Mouse (Mus musculus): ENCODE measurements around the gene Spock2.
A peak's percentile ranks its signal among the peaks of the same experiment; 100 is the strongest.
"Not testable (repeated sequence)": the region's sequence is repeated elsewhere in the genome, so short reads cannot be mapped to it uniquely, and the experiment has no call there.

Gene Spock2

DNA sequence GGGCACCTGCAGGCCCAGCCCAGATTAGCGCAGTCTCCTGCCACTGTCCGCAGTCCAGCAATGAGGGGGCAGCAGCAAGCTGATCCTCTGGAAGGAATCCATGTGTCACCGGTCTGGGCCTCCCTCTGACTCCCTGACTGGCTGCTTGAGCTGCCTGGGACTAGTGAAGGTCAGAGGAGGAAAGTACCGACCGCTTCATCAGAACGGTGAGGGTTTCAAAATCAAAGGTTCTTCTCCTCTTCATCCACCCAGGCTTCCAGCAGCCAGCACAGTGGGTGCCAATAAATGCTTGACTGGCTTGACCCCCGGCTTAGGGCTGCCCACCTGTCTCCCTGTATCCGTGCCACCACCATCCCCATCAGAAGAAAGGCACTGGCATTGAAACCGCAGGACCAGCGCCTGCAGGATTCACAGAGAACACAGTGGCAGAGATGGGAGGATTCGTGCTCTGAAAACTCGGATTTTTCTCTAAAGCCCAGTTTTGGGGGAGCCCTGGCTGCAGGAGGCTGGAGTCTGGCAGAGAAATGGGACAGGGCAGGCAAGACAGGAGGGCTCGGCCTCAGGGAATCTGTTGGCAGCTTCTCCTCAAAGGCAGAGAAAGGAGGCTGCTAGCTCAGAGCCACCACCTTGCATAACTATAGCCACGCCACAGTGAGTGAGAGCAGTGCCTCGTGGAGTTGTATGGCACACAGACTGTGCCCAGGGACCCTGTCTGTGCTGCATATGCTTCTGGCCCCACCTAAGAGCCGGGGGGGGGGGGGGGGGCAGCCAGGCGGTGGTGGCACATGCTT is 2.5 kb downstream of the Spock2 start:
- DNase-seq = peak; percentile 71

DNA sequence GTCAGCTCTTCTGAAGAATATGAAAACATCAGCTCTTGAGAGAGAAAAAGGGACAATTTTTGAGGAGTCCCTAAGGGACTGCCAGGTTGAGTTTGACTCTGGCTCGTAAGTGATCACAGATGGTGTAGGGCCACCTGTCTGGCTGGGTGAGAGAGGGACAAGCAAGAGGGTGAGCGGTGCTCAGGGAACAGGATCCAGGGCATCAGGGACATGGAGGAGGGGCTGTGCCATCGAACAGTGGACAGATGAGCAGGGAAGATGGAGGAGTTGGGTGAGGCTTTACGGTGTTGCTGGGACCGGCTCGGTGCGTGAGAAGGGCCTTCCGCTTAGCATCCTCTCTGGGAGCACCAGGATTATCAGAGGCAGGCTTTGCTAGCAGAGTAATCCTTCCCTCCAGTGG is 3.3 kb downstream of the Spock2 start:
- DNase-seq = peak; percentile 66

DNA sequence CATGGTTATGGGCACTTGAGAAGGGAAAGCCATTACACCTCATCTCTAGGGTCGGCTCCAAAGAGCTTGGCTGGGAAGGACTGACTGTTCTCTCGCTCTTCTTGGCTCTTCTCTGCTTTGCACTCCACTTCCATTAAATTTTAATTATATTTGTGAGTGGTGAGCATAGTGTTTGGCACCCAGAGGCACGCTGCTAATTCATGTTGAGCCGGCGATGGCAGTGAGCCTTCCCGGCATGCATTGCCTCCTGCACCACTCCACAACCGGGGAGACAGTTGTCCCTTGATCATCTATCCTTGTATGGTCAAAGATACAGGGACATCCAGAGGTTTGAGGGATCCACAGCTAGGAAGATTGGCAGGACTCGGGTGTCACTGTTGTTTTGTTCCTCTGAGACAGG is 4.0 kb downstream of the Spock2 start:
- DNase-seq = no peak

DNA sequence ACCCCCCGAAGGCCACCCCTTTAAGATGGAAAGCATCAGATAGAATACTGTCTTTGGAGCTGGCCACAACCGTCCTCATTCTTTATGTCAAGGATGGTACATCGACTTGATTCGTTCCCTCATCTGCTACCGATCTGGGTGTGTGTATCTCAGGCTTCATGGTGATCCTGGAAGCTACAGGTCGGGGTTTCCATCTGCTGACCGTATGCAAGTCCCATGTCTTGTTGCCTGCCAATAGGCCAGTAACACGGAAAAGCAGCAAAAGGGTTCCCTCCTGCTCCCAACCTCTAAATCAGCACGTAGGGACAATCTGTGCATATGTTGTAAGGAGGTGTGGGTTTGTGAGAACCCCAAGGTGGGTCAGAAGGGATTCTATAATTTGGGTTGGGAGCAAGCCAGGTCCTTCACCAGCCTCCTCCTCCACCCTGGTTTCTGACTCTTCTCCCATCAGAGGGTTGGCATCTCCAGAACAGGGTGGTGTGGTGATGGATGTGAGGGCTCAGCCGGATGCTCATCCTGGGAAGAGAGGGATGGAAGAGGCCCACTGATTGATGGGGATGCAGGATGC is 5.0 kb downstream of the Spock2 start:
- no peak for DNase-seq

DNA sequence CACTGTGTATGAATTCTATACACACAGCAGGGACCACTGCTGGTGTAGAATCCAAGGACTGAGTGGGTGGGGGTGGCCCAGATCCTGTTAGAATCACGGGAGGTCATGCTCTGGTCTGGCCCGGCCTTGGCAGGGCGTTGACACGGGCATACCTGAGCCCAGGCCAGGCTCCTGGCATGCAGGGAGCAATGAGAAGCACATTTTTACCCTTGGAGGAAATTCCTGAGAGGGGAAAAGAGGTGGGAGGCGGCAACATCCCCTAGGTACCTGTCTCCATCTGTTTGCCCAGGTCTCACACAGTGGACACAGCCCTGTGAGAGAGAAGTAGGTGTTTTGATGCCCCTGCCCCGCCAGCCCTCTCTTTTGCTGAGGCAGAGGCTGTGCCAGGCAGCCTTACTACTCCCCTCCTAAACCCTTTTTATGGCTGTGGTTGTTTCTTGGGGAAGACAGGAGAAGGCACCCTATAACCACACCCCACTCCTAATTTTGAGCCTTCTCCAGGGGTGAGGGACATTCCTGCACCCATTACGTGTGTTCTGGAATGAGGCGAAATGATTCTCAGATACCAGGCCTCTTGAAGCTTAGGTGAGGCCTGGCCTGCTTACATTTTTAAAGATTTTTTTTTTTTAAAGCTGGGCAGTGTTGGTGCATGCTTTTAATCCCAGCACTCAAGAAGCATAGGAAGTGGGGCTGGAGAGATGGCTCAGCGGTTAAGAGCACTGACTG is 8.1 kb downstream of the Spock2 start:
- no peak for DNase-seq

DNA sequence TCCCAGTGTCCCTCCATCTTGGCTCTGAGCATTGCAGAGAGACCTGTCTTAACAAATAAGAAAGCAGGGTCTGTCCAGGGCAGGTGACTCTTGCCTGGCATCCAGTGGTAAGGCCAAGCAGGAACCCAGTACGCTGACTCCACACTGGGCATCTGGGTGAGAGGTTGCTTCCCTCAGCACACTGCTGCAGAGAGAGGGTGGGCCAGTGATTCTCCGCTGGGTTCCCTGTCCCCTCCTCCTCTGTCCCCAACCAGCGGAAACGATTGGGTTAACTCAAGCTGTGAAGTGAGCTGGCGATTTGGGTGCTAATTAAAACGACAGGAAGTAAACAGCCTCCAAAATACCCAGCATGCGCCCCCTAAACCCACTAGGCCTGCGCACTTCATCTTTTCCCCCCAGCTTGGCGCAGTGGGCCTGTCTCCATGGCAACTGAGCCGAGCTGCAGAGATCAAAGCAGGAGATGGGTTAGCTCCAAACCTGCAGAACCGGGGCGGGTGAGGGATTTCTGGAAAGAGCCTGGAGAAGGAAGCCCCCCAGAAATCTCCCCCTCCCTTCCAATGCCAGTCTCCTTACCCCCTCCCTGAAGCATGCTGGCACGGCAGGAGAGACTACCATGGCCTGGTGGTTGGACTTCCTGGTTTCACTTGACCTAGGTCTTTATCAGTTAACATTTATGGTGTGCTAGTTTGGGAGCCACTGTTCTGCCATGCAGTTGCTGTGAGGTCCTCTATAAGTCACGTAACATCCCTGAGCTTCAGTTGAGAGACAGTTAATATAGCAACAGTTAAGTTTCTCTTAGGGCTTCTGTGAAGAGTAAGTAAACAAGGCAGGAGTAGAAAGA is 9.5 kb downstream of the Spock2 start:
- DNase-seq = peak; percentile 49

DNA sequence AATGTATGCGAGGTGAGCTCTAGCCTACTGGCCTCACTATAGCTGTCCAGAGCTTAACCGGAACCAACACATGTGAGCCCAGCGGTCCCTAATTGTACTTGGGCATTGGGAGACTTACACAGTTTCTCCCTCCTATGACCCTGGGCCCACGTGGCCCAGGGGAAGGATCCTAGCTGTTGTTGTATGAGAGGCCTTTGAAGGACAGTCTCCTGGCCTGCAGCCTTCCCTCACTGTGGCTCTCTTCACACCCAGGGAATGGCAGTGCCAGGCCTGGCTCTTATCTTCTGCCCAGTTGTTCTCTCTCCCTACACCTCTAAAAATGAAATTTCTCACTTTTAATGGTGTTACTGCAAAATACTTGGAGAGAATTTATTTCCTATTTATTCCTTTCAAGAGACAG is 11.0 kb downstream of the Spock2 start:
- DNase-seq = no peak

DNA sequence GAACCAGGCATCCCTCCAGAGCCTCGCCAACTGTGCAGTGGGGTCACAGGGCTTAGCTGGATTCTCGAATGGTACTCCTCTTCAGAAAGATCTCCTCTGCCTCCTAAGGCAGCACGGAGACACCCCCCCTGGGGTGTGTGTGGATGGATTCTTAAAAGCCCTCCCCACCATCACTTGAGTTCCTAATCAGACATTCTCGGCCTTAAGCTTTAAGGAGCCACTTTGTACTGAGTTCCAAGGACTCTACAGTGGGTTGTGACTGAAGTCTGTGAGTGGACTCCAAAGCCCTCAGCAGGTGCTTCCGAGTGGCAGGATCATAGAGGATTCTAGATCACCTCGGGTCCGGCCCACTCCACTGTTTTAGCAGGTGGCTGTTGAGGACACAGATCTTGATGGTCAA is 12.4 kb downstream of the Spock2 start:
- no peak for DNase-seq

DNA sequence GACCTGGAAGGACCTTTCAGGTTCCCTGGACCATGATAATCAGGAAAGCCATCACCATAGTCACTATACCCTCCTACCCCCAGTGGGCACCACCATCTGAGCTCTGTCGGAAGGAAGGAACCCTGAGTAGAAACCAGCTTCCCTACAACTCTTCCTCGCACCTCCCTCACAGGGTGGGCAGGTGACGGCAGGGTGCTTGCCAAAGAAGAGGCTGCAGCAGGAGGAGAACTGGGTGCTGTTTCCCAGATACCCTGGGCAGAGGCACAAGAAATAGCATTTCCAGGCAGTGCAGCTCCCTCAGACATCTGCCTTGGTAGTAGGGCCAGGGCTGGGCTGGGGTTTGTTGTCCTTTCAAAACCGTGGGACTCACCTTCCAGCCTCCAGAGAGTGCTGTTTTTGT is 14.6 kb downstream of the Spock2 start:
- DNase-seq = no peak

DNA sequence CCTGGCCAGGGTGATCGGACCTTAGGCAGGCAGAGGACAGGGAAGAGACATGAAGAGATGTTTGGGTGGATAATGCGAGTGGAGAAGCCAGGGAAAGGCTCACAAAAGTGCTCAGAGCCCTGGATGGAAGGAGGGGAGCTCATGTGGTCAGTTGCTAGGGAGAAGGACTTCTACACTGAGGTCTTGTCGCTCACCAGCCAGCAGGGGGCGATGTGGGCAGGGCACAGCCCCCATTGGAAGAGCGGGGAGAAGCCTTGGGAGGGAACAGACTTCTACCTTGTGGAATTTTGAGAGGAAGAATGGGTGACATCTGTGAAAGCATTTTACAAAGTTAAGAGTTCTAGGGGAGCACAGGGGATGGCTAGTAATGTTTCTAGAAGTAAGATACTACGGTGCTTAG is 18.1 kb downstream of the Spock2 start:
- no peak for DNase-seq

DNA sequence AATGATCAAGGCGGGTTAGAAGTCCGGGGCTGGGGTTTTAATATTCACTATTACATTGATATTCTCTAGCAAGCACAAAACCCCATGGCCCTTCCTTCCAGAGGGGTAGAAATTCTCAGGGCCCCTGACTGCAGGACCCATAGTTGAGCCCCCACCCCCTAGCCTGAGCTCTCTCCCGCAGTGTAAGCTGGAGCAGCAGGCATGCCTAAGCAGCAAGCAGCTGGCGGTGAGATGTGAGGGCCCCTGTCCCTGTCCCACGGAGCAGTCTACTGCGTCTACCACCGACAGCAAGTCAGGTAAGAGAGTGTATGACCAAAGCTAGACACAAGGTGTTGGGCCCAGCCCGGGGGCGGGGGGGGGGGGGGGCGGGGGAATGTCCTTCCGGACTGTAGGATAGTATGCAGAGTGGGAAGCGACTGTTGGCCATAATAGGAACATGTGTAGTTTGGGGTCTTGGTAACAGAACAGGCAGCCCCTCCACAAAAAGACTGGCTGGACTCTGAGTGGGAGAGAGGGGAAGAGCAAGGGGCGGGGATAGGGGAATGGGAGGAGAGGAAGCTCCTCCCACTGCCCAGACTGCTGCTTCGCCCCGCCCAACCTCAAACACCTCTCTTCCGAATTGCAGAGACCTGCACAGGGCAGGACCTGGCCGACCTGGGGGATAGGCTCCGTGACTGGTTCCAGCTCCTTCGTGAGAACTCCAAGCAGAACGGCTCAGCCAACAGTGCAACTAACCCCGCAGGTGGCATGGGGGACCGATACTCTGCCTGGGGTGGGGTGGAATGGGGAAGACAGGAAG is 19.7 kb downstream of the Spock2 start:
- DNase-seq = no peak

DNA sequence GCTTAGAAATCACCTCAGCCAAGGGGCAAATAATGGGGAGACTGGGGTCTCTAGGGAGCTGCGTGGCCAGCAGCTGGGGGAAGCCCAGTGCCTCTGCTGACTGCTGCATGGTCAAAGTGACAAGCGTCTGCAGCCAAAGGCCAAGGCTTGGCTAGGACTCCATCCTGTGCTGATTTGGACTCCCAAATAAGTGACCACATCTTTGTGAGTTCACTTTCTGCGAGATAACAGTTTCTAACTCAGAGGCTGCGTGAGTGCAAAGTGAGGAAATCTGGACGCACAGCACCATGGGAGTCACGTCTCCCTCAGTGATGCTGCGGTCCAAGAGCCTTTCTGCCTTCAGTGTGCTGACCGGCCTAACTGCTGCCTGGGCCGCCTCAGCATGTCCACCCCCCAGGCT is 22.3 kb downstream of the Spock2 start:
- DNase-seq = no peak

DNA sequence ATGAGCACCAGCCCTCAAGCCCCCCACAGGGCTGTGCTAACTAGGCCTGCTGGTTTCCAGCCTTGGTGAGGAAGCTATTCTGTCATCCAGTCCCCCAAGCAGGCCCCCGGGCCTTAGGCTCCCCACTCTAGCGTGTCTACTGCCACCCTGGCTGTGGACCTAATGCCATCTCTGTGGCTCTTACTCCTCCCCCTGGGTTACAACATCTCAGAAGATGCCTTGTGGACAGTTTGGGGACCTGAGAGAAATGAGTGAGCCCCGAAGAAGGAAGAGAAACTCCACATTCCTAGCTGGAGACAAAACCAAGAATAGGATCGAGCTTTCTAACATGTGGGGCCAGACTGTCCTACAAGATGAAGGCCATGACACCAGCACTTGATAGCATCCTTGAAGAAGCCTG is 24.5 kb downstream of the Spock2 start:
- DNase-seq = no peak

DNA sequence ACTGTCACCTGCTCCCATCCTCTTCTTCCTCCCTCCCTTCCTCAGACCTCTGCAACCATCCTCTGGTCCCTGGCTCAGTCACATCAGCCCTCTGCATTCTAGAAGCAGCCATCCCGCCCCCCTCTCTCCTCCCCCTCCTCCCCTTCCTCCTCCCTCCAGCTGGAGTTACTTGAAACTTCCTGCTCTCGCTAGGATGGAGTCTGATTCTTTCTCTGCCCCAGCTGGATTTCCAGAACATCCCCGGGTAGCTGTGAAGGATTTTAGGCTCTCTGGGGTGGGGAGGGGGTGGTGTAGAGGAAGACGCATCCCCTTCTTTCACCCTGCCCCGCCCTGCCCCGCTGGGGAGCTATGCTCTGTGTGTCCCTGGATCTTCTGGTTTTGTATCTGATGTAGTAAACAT is 27.5 kb downstream of the Spock2 start:
- DNase-seq = no peak

DNA sequence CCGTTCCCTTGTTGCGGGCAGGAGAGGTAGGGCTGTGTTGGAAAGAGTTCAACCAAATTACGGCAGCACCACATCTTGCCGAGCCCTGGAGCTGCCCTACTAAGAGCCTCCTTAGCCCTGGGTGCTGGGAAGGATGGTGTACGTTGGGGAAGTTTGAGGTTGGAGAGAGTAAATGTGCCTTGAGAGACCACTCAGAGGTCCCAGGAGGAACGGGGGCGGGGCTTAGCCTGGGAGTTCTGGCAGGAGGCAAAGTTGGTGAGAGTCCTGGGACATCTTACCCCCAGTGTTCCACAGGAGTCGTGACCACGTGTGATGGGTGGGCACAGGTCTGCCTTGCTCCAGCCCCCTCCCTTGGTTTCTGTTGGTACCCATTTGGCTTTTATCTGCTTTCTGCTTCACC is 28.2 kb downstream of the Spock2 start:
- no peak for DNase-seq

DNA sequence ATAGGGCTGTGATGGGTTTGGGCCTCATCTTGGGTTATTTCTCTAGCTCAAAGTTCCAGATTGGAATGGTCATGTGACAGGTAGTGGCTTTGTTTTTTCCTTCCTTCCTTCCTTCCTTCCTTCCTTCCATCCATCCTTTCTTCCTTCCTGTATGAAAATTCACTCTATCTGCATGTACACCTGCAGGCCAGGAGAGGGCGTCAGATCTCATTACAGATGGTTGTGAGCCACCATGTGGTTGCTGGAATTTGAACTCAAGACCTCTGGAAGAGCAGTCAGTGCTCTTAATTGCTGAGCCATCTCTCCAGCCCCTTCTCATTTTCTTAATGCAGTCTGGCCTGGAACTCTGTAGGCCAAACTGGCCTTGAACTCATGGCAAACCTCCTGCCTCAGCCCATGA is 30.0 kb downstream of the Spock2 start:
- DNase-seq = not testable (repeated sequence)

DNA sequence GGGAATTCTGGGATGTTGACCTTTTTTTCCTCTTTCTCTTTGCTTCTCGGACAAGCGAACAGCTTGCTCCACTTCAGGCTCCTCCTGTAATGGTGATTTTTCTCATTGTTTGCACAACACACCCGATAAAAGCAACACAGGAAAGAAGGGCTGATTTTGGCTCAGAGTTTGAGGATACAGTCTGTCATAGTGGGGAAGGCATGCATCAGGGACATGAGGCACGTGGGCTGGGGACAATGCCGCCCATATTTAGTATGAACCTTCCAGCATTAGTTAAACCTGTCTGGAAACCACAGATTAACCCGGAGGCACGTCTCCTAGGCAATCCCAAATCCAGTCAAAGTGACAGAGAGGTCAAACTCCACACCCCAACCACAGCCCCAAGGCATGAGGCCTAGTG is 30.9 kb downstream of the Spock2 start:
- DNase-seq = no peak

DNA sequence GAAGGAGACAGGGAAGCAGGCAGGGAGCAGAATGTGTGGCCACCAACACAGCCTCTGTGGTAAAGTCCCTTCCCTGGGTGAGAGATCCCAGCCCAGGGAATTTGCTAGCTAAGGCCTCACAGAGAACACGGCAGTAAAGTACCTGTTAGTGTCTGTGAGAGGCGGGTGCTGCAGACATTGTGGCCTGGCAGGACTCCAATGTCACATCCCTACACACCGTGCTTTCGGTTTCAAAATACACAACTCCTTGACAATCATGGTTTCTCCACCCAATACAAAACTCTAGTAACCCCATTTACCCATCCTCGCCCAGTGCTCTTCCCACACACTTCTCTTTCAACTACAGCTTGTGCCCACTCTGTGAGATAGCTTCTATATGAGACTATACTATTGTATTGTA is 32.7 kb downstream of the Spock2 start:
- no peak for DNase-seq

DNA sequence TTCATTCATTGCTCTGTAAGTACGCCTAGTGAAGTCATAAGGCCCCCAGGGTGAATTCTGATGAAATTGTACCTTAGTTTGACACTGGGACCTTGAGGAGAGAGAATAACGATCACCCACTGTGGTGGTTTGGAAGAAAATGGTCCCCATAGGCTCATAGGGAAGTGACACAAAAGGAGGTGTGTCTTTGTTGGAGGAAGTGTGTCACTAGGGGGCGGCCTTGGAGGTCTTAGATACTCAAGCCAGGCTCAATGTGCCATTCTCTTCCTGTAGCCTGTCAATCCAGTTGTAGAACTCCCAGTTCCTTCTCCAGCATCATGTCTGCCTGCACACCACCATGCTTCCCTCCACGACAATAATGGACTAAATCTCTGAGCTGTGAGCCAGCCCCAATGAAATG is 34.7 kb downstream of the Spock2 start:
- no peak for DNase-seq

DNA sequence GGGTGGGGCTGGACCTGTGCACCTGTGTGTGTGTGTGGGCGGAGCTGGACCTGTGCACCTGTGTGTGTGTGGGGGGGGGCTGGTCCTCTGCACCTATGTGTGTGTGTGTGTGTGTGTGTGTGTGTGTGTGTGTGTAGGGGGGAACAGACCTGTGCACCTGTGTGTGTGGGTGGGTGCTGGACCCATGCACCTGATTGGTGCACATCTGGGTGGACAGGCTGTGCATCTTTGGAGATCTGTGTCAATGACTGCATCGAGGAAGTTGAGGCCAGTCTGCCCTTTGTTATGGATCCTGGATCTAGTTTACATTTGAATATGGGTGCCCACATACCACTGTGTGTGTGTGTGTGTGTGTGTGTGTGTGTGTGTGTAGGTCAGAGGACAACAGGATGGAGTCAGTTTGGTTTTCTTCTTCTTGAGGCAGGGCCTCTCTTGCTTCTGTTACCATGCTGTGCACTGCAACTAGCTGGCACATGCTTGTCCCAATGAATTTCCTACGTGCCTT is 35.7 kb downstream of the Spock2 start:
- DNase-seq = no peak

DNA sequence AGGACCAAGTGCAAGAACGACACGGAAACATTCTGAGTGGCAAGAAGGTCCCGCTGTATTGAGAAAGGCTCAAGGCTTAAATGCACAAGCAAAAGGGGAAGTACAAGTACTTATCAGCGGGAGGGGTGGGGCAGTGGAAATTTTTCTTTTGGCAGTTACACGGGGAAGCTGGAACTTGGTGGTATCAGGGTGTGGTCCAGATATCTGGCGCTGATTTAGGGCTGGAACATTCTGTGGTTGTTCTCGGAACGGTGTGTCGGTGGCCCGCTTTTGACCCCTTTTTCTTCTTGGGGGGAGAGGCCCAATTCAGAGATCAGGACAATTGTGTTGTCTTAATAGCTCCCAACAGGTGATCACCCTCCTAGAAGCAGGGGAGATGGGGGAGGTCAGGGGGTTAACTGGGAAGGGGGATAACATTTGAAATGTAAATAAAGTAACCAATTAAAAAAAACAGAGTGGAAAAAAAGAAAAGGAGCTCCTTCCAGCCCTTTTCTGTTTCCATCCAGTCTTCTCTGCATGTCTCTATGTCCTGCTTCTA is 41.6 kb downstream of the Spock2 start:
- not testable (repeated sequence) for DNase-seq

DNA sequence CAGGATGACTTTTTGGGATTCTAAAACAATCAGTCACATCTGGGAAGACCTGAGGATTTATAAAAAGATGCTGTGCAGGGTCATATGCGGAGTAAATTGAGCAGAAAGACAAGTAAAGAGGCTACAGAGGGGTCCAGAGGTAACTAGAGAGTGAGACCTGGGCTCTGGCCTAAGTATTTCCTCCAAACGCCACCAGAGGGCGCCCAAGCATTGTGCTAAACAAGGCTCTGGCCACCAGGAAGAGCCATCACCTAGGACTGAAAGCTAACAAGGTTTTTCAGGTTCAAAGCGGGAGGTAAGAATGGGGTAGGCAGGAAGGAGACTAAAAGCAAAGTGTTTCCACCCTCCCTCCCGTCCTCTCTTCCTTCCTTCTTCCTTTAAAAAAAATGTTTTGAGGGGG is 42.1 kb downstream of the Spock2 start:
- DNase-seq = peak; percentile 67

Measured in cerebellum, adult 11 months (tissue).